Mouse (Mus musculus): ENCODE data around the gene Fam43a. TPM values are rescaled to one million over a fixed set of nuclear protein-coding genes. Genes with fewer than 3 reads are reported as not detected.

The Fam43a gene
- polyA plus RNA-seq, 1 experiment from 2014 or later, result 23.1 TPM

GRCm38 (mm10) chr16:30614122-30614521 is 14.6 kb downstream of the Fam43a start:
- WGBS, result 11% methylated on average over 5 of the region's 5 CpGs
- Histone ChIP-seq H3K4me3 (replicated peaks) (no peak overlapping the region), H3K4me2 (no peak overlapping the region), H3K27me3 (replicated peaks) (no peaks in the 10 kb centered on the region), H3K4me1 (peaks cover 9% of the 10 kb centered on the region; the same call in 1 of the 2 replicates), H3K9ac (replicated peaks) (no peak overlapping the region), H3K27ac (replicated peaks) (no peak overlapping the region), H3K36me3 (no peaks in the 10 kb centered on the region), H3K9me3 (replicated peaks) (no peaks in the 10 kb centered on the region)
- ATAC-seq (ENCODE audit: low FRiP score), result no peak

GRCm38 (mm10) chr16:30614705-30615317 is 15.3 kb downstream of the Fam43a start:
- no peaks in the 10 kb centered on the region for H3K27me3 ChIP-seq (replicated peaks)
- H3K9me3 ChIP-seq (replicated peaks), result no peaks in the 10 kb centered on the region
- WGBS, result 16% methylated on average over 6 of the region's 6 CpGs
- H3K36me3 ChIP-seq, result no peaks in the 10 kb centered on the region
- no peak overlapping the region for H3K4me2 ChIP-seq
- no peak overlapping the region for H3K27ac ChIP-seq (replicated peaks)
- no peak for ATAC-seq (ENCODE audit: low FRiP score)
- no peak overlapping the region for H3K4me3 ChIP-seq (replicated peaks)
- H3K9ac ChIP-seq (replicated peaks), result no peak overlapping the region
- H3K4me1 ChIP-seq, result peaks cover 9% of the 10 kb centered on the region; the same call in 1 of the 2 replicates

GRCm38 (mm10) chr16:30616281-30616680 is 16.8 kb downstream of the Fam43a start:
- no peaks in the 10 kb centered on the region for H3K36me3 ChIP-seq
- peaks cover 9% of the 10 kb centered on the region; the same call in 1 of the 2 replicates for H3K4me1 ChIP-seq
- no peak overlapping the region for H3K4me3 ChIP-seq (replicated peaks)
- H3K4me2 ChIP-seq, result no peak overlapping the region
- H3K27ac ChIP-seq (replicated peaks), result no peak overlapping the region
- no peaks in the 10 kb centered on the region for H3K9me3 ChIP-seq (replicated peaks)
- ATAC-seq (ENCODE audit: low FRiP score), result no peak
- H3K27me3 ChIP-seq (replicated peaks), result no peaks in the 10 kb centered on the region
- 79% methylated on average over 3 of the region's 3 CpGs for WGBS
- no peak overlapping the region for H3K9ac ChIP-seq (replicated peaks)

DNA sequence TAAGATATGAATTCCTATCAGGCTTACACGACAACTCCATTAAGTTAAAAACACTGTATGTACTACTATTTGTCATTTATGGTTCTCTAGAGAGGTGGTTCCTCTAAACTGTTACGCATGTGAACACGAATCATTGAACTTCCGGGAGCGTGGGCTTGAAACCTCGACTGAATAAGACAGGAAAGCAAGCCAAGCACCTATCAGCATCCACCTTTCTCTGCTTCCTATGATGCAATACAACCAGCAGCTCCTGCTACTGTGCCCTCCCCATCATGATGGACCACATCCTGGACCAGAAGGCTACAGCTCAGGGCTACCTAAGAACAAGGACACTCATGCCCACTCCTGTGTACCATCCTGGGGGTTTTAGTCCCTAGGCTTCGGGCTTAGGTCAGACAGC is 24.1 kb downstream of the Fam43a start:
- Histone ChIP-seq H3K9ac (replicated peaks) (0 out of 2 replicates have a peak overlapping the region, but pooled peaks have one; percentile 7), H3K4me3 (replicated peaks) (no peak overlapping the region), H3K27ac (replicated peaks) (no peak overlapping the region), H3K27me3 (replicated peaks) (no peaks in the 10 kb centered on the region), H3K4me2 (no peak overlapping the region), H3K4me1 (no peaks in the 10 kb centered on the region), H3K36me3 (no peaks in the 10 kb centered on the region), H3K9me3 (replicated peaks) (no peaks in the 10 kb centered on the region)
- ATAC-seq (ENCODE audit: low FRiP score), result no peak
- 67% methylated on average over 7 of the region's 7 CpGs for WGBS

- WGBS, result 70% methylated on average over 2 of the region's 2 CpGs
Observed at GRCm38 (mm10) chr16:30624640-30625039, 25.1 kb downstream of the Fam43a start.

DNA sequence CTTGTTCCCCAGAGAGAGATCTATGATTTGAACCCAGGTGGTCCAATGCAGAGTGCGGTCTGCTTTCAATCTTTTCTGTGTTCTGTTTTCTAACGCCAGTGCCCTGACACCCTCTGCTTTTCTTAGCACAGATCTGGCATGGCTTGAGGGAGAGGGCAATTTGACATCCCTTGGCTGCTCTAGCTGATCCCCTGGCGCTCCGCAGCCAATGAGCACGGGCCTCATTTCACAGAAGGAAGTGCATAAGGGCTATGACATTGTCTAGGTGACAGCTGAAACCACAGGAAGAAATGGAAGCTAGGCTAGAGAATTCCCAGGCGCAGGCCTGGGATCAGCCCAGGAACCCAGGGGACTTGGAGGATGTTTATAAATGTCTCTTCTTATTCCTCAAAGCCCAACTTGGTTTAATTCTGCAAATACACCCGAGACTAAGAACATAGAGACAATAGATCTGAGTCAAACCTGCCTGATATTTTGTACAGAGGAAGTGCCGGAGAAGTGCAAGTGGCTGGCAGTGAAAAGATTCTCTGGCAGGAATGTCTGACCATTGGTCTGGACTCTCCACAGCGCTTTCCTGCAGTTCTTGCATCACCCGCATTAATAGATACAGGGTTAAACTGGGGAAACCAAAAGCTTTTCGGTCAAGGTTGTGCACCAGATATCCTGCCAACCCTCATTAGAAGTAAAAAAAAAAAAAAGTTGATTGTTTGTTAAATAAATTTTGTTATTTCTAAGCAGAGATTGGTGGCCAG is 28.2 kb downstream of the Fam43a start:
- H3K4me2 ChIP-seq, result no peak overlapping the region
- no peaks in the 10 kb centered on the region for H3K9me3 ChIP-seq (replicated peaks)
- no peak overlapping the region for H3K27ac ChIP-seq (replicated peaks)
- H3K9ac ChIP-seq (replicated peaks), result no peak overlapping the region
- no peaks in the 10 kb centered on the region for H3K4me1 ChIP-seq
- no peaks in the 10 kb centered on the region for H3K36me3 ChIP-seq
- no peaks in the 10 kb centered on the region for H3K27me3 ChIP-seq (replicated peaks)
- no peak for ATAC-seq (ENCODE audit: low FRiP score)
- no peak overlapping the region for H3K4me3 ChIP-seq (replicated peaks)
- 70% methylated on average over 11 of the region's 11 CpGs for WGBS

More at GRCm38 (mm10) chr16:30624640-30625039, 25.1 kb downstream of the Fam43a start:
- H3K27ac ChIP-seq (replicated peaks), result no peak overlapping the region
- no peaks in the 10 kb centered on the region for H3K9me3 ChIP-seq (replicated peaks)
- no peak overlapping the region for H3K4me2 ChIP-seq
- H3K4me1 ChIP-seq, result no peaks in the 10 kb centered on the region
- H3K27me3 ChIP-seq (replicated peaks), result no peaks in the 10 kb centered on the region
- no peak overlapping the region for H3K9ac ChIP-seq (replicated peaks)
- no peaks in the 10 kb centered on the region for H3K36me3 ChIP-seq
- no peak for ATAC-seq (ENCODE audit: low FRiP score)
- H3K4me3 ChIP-seq (replicated peaks), result no peak overlapping the region

- WGBS, result 68% methylated on average over 6 of the region's 6 CpGs
- no peak for ATAC-seq (ENCODE audit: low FRiP score)
- H3K27ac ChIP-seq (replicated peaks), result no peak overlapping the region
Observed at GRCm38 (mm10) chr16:30628401-30628800, 28.9 kb downstream of the Fam43a start.

DNA sequence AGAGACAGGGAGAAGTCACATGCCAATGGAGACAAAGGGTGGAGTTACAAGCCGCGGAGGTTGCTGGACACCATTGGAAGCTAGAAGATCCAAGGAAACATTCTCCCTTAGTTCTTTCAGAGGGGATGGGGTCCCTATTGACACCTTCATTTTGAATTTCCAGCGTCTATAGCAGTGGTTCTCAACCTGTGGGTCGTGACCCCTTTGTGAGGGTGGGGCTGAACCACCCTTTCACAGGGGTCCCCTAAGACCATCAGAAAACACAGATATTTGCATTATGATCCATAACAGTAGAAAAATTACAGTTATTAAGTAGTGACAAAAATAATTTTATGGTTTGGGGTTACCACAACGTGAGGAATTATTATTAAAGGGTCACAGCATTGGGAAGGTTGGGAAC is 30.0 kb downstream of the Fam43a start:
- no peak for ATAC-seq (ENCODE audit: low FRiP score)
- 87% methylated on average over 5 of the region's 5 CpGs for WGBS
- H3K4me3 ChIP-seq (replicated peaks), result no peak overlapping the region

More at GRCm38 (mm10) chr16:30628401-30628800, 28.9 kb downstream of the Fam43a start:
- no peaks in the 10 kb centered on the region for H3K9me3 ChIP-seq (replicated peaks)
- no peaks in the 10 kb centered on the region for H3K27me3 ChIP-seq (replicated peaks)
- no peaks in the 10 kb centered on the region for H3K4me1 ChIP-seq
- no peak overlapping the region for H3K4me3 ChIP-seq (replicated peaks)
- no peak overlapping the region for H3K4me2 ChIP-seq
- no peaks in the 10 kb centered on the region for H3K36me3 ChIP-seq
- no peak overlapping the region for H3K9ac ChIP-seq (replicated peaks)

DNA sequence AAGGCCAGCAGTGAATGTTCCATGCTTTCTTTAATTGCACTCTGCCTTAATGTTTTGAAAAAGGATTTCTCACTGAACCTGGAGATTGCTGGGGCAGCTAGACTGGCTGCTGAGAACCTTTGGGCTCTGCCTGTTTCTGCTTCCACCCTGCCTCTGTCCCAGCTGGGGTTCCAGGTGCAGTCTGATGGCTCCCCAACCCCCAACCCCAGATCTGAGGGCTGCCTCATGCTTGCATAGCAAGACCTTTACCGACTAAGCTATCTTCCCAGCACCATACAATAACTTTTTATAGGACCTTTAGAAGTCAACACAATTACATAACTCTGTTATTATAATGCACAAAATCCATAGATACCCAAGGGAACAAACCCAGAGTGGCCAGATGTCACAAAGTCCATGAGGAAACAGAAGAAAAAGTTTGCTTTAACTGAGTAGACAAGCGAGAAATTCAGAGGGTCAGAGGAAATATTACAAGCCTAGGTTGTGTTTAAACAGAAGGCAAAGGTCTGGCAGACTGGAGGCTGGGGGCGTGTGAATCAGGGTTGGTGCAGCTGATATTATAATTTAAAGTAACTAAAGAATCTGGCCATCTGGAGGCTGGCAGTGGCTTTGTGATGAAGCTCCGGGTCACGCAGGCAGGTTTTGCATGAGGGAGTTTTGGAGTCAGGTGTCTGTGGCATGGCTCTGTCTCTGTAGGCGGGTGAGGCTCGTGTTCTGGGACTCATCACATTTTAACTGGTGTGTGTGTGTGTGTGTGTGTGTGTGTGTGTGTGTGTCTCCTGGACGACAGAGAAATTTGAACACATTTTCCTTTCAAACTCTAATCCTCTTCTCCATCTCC is 34.6 kb downstream of the Fam43a start:
- 72% methylated on average over 8 of the region's 8 CpGs for WGBS
- no peak overlapping the region for H3K4me2 ChIP-seq
- no peaks in the 10 kb centered on the region for H3K4me1 ChIP-seq
- H3K27me3 ChIP-seq (replicated peaks), result no peaks in the 10 kb centered on the region
- H3K27ac ChIP-seq (replicated peaks), result no peak overlapping the region
- H3K9me3 ChIP-seq (replicated peaks), result no peaks in the 10 kb centered on the region
- H3K9ac ChIP-seq (replicated peaks), result no peak overlapping the region
- no peak overlapping the region for H3K4me3 ChIP-seq (replicated peaks)
- H3K36me3 ChIP-seq, result no peaks in the 10 kb centered on the region
- no peak for ATAC-seq (ENCODE audit: low FRiP score)

More for the DNA sequence above, 30.0 kb downstream of the Fam43a start:
- H3K36me3 ChIP-seq, result no peaks in the 10 kb centered on the region
- H3K9me3 ChIP-seq (replicated peaks), result no peaks in the 10 kb centered on the region
- no peaks in the 10 kb centered on the region for H3K4me1 ChIP-seq
- no peak overlapping the region for H3K9ac ChIP-seq (replicated peaks)
- H3K27me3 ChIP-seq (replicated peaks), result no peaks in the 10 kb centered on the region
- no peak overlapping the region for H3K4me2 ChIP-seq
- H3K27ac ChIP-seq (replicated peaks), result no peak overlapping the region

DNA sequence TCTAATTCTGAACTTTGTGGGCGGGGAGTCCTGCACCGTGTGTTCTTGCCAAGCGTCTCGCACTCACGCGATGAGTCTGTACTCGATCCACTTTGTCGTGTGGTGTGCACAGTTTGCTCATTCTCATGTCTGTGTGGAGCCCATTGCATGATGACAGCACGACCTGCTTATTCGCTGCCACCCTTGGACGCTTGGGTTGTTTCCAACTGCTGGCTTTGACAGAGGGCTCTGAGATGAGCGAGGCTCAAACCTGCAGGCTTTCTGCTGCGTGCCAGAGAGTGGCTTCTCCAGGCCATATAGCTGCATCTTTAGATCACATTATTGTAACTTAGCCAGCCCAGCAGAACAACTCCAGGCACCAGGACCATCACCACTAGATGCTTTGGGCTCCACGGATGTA is 39.1 kb downstream of the Fam43a start:
- H3K9me3 ChIP-seq (replicated peaks), result no peaks in the 10 kb centered on the region
- H3K4me2 ChIP-seq, result no peak overlapping the region
- no peak overlapping the region for H3K27ac ChIP-seq (replicated peaks)
- no peak overlapping the region for H3K4me3 ChIP-seq (replicated peaks)
- no peak overlapping the region for H3K9ac ChIP-seq (replicated peaks)
- WGBS, result 91% methylated on average over 14 of the region's 14 CpGs
- H3K4me1 ChIP-seq, result no peaks in the 10 kb centered on the region
- no peaks in the 10 kb centered on the region for H3K36me3 ChIP-seq
- ATAC-seq (ENCODE audit: low FRiP score), result no peak
- H3K27me3 ChIP-seq (replicated peaks), result no peaks in the 10 kb centered on the region

GRCm38 (mm10) chr16:30640591-30640990 is 41.1 kb downstream of the Fam43a start:
- H3K9ac ChIP-seq (replicated peaks), result no peak overlapping the region
- H3K27me3 ChIP-seq (replicated peaks), result no peaks in the 10 kb centered on the region
- H3K4me3 ChIP-seq (replicated peaks), result no peak overlapping the region
- no peaks in the 10 kb centered on the region for H3K4me1 ChIP-seq
- 15% methylated on average over 2 of the region's 2 CpGs for WGBS
- no peak overlapping the region for H3K4me2 ChIP-seq
- H3K27ac ChIP-seq (replicated peaks), result no peak overlapping the region
- no peak for ATAC-seq (ENCODE audit: low FRiP score)
- H3K36me3 ChIP-seq, result no peaks in the 10 kb centered on the region
- H3K9me3 ChIP-seq (replicated peaks), result no peaks in the 10 kb centered on the region
